ENCODE assay signal across 7 mouse cellular contexts in the genomic region with DNA sequence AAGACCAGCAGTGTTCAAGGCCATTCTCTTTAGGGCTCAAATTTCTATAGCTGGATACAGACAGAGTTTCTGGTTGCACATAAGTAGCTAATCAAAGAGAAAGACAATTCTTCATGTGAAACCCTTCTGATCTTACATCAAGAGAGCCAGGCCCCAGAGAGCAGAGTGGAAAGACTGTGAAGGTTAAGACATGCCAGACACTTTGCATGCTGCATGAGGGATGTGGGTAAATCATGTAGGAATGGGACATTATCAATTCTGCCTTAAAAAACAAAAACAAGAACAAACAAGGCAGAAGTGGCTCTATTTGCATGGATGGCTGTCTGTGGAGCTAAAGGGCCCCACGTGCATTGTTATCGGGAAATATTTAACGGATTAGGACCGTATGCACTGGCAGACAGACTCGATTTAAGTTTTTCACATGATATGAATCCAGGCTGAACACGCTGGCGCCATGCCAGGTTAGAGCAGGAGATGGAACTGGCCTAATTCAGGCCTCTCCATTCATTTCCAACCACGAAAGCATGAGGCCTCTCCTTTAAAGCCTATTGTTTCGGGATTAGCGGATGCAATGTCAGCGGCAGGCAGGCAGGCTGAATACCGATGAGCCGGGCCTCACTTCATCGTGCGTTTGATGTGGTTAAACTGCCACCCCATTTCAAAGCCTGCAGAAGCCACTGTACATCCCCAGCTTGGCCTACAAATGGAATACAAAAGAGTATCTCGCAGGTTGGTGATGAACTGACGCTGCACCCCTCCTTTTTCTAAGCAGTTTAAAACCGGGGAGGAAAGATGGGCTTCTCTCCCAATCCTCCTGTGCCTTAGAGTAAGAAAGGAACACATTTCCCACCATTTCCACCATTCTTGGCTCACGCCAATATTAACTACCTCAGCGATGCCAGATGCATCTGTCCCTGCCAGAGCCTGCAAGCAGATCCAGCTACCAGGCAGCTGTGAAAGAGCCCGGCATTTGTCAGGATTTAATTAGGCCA.
DNase-seq lines count a peak whose midpoint lies in the region; ATAC-seq lines count a peak whose summit lies in the region.

No protein-coding gene starts in this region.

- H3K4me2 ChIP-seq in forebrain, embryonic 15.5 days (replicated peaks), result peak overlapping the region; percentile 4; the same call in 1 of the 2 replicates
- H3K4me2 ChIP-seq in intestine, embryonic 15.5 days (replicated peaks), result no peak overlapping the region
- no peak overlapping the region for H3K4me2 ChIP-seq in neural tube, embryonic 11.5 days (ENCODE audit: low read depth)

- peak overlapping the region; percentile 90 for H3K27ac ChIP-seq in forebrain, embryonic 15.5 days (replicated peaks)
- no peak overlapping the region for H3K27ac ChIP-seq in intestine, embryonic 15.5 days
- peak overlapping the region; percentile 85 for H3K27ac ChIP-seq in neural tube, embryonic 11.5 days (ENCODE audit: low read depth, low read length)

- H3K9me3 ChIP-seq in forebrain, embryonic 15.5 days, result no peaks in the 10 kb centered on the region
- no peaks in the 10 kb centered on the region for H3K9me3 ChIP-seq in intestine, embryonic 15.5 days
- H3K9me3 ChIP-seq in neural tube, embryonic 11.5 days (ENCODE audit: control insufficient read depth, low read length), result no peaks in the 10 kb centered on the region

- peak; percentile 80 for ATAC-seq in forebrain, embryonic 15.5 days (replicated peaks)
- ATAC-seq in intestine, embryonic 15.5 days, result peak; percentile 55
- ATAC-seq in neural tube, embryonic 11.5 days (ENCODE audit: insufficient read depth, low FRiP score, low TSS enrichment), result peak; percentile 80
- no peak for ATAC-seq in erythroid progenitor cell, adult 5-6 weeks (replicated peaks; ENCODE audit: low FRiP score, poor library complexity, severe bottlenecking)

- H3K4me3 ChIP-seq in forebrain, embryonic 15.5 days, result no peak overlapping the region
- H3K4me3 ChIP-seq in intestine, embryonic 15.5 days (replicated peaks), result no peak overlapping the region
- H3K4me3 ChIP-seq in neural tube, embryonic 11.5 days (ENCODE audit: low read depth, low read length), result no peak overlapping the region

- H3K4me1 ChIP-seq in forebrain, embryonic 15.5 days, result peaks cover 77% of the 10 kb centered on the region
- H3K4me1 ChIP-seq in intestine, embryonic 15.5 days (replicated peaks), result peaks cover 21% of the 10 kb centered on the region
- peaks cover 23% of the 10 kb centered on the region for H3K4me1 ChIP-seq in neural tube, embryonic 11.5 days (ENCODE audit: control insufficient read depth, insufficient read depth, low read length)

- no peaks in the 10 kb centered on the region for H3K27me3 ChIP-seq in forebrain, embryonic 15.5 days
- H3K27me3 ChIP-seq in intestine, embryonic 15.5 days (replicated peaks), result no peaks in the 10 kb centered on the region
- no peaks in the 10 kb centered on the region for H3K27me3 ChIP-seq in neural tube, embryonic 11.5 days (ENCODE audit: control insufficient read depth, insufficient read depth, low read length)

- 2% methylated on average over 21 of the region's 21 CpGs for WGBS in forebrain, embryonic 15.5 days
- WGBS in intestine, embryonic 15.5 days, result 42% methylated on average over 21 of the region's 21 CpGs
- 21% methylated on average over 21 of the region's 21 CpGs for WGBS in neural tube, embryonic 11.5 days

- peak overlapping the region; percentile 19; the same call in 1 of the 2 replicates for H3K9ac ChIP-seq in forebrain, embryonic 15.5 days (replicated peaks)
- no peak overlapping the region for H3K9ac ChIP-seq in intestine, embryonic 15.5 days
- H3K9ac ChIP-seq in neural tube, embryonic 11.5 days (ENCODE audit: low read length), result peak overlapping the region; percentile 15

- DNase-seq in lung, postnatal 14 days, result peak; percentile 43
- DNase-seq in lung, postnatal 36 days, result no peak
- DNase-seq in cerebellum, adult 9-10 months, result peak; percentile 63
- DNase-seq in neural tube, embryonic 11.5 days (ENCODE audit: low spot score), result peak; percentile 79

- no peaks in the 10 kb centered on the region for H3K36me3 ChIP-seq in forebrain, embryonic 15.5 days
- no peaks in the 10 kb centered on the region for H3K36me3 ChIP-seq in intestine, embryonic 15.5 days
- H3K36me3 ChIP-seq in neural tube, embryonic 11.5 days (ENCODE audit: control insufficient read depth, insufficient read depth, low read length), result no peaks in the 10 kb centered on the region
